Mouse (Mus musculus): ENCODE measurements around the gene Il11ra1. TPM values are rescaled to one million over a fixed set of nuclear protein-coding genes. Genes with fewer than 3 reads are reported as not detected.
"Not testable (repeated sequence)": the region's sequence is repeated elsewhere in the genome, so short reads cannot be mapped to it uniquely, and the experiment has no call there.

Gene Il11ra1
- polyA plus RNA-seq, 1 experiment from 2014 or later = 129 TPM

DNA sequence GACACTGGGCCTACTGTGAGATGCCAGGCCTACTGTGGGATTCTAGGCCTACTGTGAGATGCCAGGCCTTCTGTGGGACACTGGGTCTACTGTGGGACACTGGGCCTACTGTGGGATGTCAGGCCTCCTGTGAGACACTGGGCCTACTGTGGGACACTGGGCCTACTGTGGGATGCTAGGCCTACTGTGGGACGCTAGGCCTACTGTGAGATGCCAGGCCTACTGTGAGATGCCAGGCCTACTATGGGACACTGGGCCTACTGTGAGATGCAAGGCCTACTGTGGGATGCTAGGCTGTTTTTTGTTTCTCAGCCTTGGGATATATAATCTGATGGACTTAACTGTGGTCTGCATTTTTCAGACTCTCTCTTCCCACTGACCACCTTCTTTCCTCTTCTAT lies 76.1 kb downstream of the Il11ra1 start:
- not testable (repeated sequence) for DNase-seq; ATAC-seq (ENCODE audit: insufficient read depth); H3K27me3 ChIP-seq (ENCODE audit: insufficient read depth, low read length); H3K4me2 ChIP-seq; H3K27ac ChIP-seq (ENCODE audit: low read depth); H3K36me3 ChIP-seq (ENCODE audit: insufficient read depth); H3K4me1 ChIP-seq (ENCODE audit: insufficient read depth); H3K9me3 ChIP-seq (ENCODE audit: low read depth, low read length); H3K9ac ChIP-seq; H3K4me3 ChIP-seq (ENCODE audit: low read depth, low read length)
- WGBS = 92% methylated on average over 1 of the region's 1 CpGs

GRCm38 (mm10) chr4:41781271-41781670 lies 81.5 kb downstream of the Il11ra1 start:
- not testable (repeated sequence) for ATAC-seq (ENCODE audit: insufficient read depth); H3K27me3 ChIP-seq (ENCODE audit: insufficient read depth, low read length); H3K36me3 ChIP-seq (ENCODE audit: insufficient read depth); H3K4me2 ChIP-seq; H3K9me3 ChIP-seq (ENCODE audit: low read depth, low read length); H3K9ac ChIP-seq; H3K4me3 ChIP-seq (ENCODE audit: low read depth, low read length); DNase-seq; H3K27ac ChIP-seq (ENCODE audit: low read depth); H3K4me1 ChIP-seq (ENCODE audit: insufficient read depth)
- WGBS = 17% methylated on average over 6 of the region's 9 CpGs

- DNase-seq; H3K36me3 ChIP-seq (ENCODE audit: insufficient read depth); H3K4me3 ChIP-seq (ENCODE audit: low read depth, low read length); H3K4me1 ChIP-seq (ENCODE audit: insufficient read depth); H3K4me2 ChIP-seq; H3K27me3 ChIP-seq (ENCODE audit: insufficient read depth, low read length); H3K27ac ChIP-seq (ENCODE audit: low read depth); ATAC-seq (ENCODE audit: insufficient read depth); H3K9me3 ChIP-seq (ENCODE audit: low read depth, low read length); H3K9ac ChIP-seq: not testable (repeated sequence)
- WGBS = 27% methylated on average over 15 of the region's 21 CpGs
Observed at GRCm38 (mm10) chr4:41781748-41782485, 82.1 kb downstream of the Il11ra1 start.

- not testable (repeated sequence) for ATAC-seq (ENCODE audit: insufficient read depth); H3K4me2 ChIP-seq
- 45% methylated on average over 4 of the region's 4 CpGs for WGBS
Observed at GRCm38 (mm10) chr4:41782711-41783110, 82.9 kb downstream of the Il11ra1 start.

DNA sequence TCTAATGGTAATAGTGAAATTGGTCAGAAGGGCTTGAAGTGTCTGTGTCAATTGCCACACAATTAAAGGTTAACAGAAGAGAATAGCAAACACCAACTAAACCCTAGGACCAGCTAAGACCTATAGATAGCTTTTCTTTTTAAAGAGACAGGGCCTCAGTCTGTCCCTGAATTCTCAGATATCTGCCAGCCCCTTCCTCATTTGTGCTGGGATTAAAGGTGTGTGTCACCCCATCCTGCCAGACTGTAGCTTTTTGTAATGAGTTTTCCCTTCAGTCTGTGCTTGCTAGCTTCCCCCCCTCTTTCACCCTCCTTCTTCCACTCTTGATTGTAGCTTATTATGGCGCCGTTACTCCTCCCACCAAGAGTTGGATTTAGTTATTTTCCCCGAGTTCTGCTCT lies 83.4 kb downstream of the Il11ra1 start:
- not testable (repeated sequence) for H3K9ac ChIP-seq; H3K9me3 ChIP-seq (ENCODE audit: low read depth, low read length); H3K27me3 ChIP-seq (ENCODE audit: insufficient read depth, low read length); H3K36me3 ChIP-seq (ENCODE audit: insufficient read depth); H3K4me1 ChIP-seq (ENCODE audit: insufficient read depth); H3K27ac ChIP-seq (ENCODE audit: low read depth); H3K4me2 ChIP-seq; ATAC-seq (ENCODE audit: insufficient read depth); DNase-seq; H3K4me3 ChIP-seq (ENCODE audit: low read depth, low read length)
- WGBS = 17% methylated on average over 3 of the region's 3 CpGs

More at GRCm38 (mm10) chr4:41782711-41783110, 82.9 kb downstream of the Il11ra1 start:
- not testable (repeated sequence) for H3K4me3 ChIP-seq (ENCODE audit: low read depth, low read length); H3K4me1 ChIP-seq (ENCODE audit: insufficient read depth); H3K36me3 ChIP-seq (ENCODE audit: insufficient read depth); H3K27me3 ChIP-seq (ENCODE audit: insufficient read depth, low read length); H3K9me3 ChIP-seq (ENCODE audit: low read depth, low read length); H3K27ac ChIP-seq (ENCODE audit: low read depth); H3K9ac ChIP-seq; DNase-seq

Other genes with a start within 250 kb of the Il11ra1 start
- gene Kif24, start 235.1 kb upstream of the Il11ra1 start, polyA plus RNA-seq (2014; fragmentation: Nextera tagmentation; extraction: Ambion mirVana) = 8.1 and 8.6 TPM in 2 replicates
- 55.1 and 59.7 TPM in 2 replicates for gene Nudt2, start 234.8 kb upstream of the Il11ra1 start, polyA plus RNA-seq (2014; fragmentation: Nextera tagmentation; extraction: Ambion mirVana)
- gene AI464131, start 196.9 kb upstream of the Il11ra1 start, polyA plus RNA-seq (2014; fragmentation: Nextera tagmentation; extraction: Ambion mirVana) = 3.3 and 3.6 TPM in 2 replicates
- gene 1110017D15Rik, start 182.7 kb upstream of the Il11ra1 start, polyA plus RNA-seq (2014; fragmentation: Nextera tagmentation; extraction: Ambion mirVana) = 0.46 and 0.92 TPM in 2 replicates
- 2.0 and 3.3 TPM in 2 replicates for gene Fam219a, start 130.5 kb upstream of the Il11ra1 start, polyA plus RNA-seq (2014; fragmentation: Nextera tagmentation; extraction: Ambion mirVana)
- 2.7 and 3.1 TPM in 2 replicates for gene Dnaic1, start 130.2 kb upstream of the Il11ra1 start, polyA plus RNA-seq (2014; fragmentation: Nextera tagmentation; extraction: Ambion mirVana)
- gene Enho, start 59.7 kb upstream of the Il11ra1 start, polyA plus RNA-seq (2014; fragmentation: Nextera tagmentation; extraction: Ambion mirVana) = 11.5 and 15.4 TPM in 2 replicates
- gene Cntfr, start 2.9 kb upstream of the Il11ra1 start, polyA plus RNA-seq (2014; fragmentation: Nextera tagmentation; extraction: Ambion mirVana) = 8.2 and 9.6 TPM in 2 replicates
- 87.1 and 90.3 TPM in 2 replicates for gene Rpp25l, start 13.5 kb downstream of the Il11ra1 start, polyA plus RNA-seq (2014; fragmentation: Nextera tagmentation; extraction: Ambion mirVana)
- 103 and 106 TPM in 2 replicates for gene Dctn3, start 23.2 kb downstream of the Il11ra1 start, polyA plus RNA-seq (2014; fragmentation: Nextera tagmentation; extraction: Ambion mirVana)
- not detected in 2 replicates for gene Arid3c, start 31.2 kb downstream of the Il11ra1 start, polyA plus RNA-seq (2014; fragmentation: Nextera tagmentation; extraction: Ambion mirVana)
- gene Galt, start 55.2 kb downstream of the Il11ra1 start, polyA plus RNA-seq (2014; fragmentation: Nextera tagmentation; extraction: Ambion mirVana) = 25.6 and 26.9 TPM in 2 replicates
- gene Sigmar1, start 56.2 kb downstream of the Il11ra1 start, polyA plus RNA-seq (2014; fragmentation: Nextera tagmentation; extraction: Ambion mirVana) = 82.5 and 94.6 TPM in 2 replicates
- gene Ccl27a, start 74.3 kb downstream of the Il11ra1 start, polyA plus RNA-seq (2014; fragmentation: Nextera tagmentation; extraction: Ambion mirVana) = 28.2 and 30.0 TPM in 2 replicates
- gene Gm21541, start 203.6 kb downstream of the Il11ra1 start, polyA plus RNA-seq (2014; fragmentation: Nextera tagmentation; extraction: Ambion mirVana) = 34.1 and 34.8 TPM in 2 replicates
- 0.87 and 0.88 TPM in 2 replicates for gene Gm20878, start 241.6 kb downstream of the Il11ra1 start, polyA plus RNA-seq (2014; fragmentation: Nextera tagmentation; extraction: Ambion mirVana)